Mouse (Mus musculus): ENCODE measurements around the gene M1ap. TPM values are rescaled to one million over a fixed set of nuclear protein-coding genes. Genes with fewer than 3 reads are reported as not detected.

M1ap gene
- total and polyA plus RNA-seq, 3 experiments = 2.4 to 6.4 (median 3.9) TPM

- no peaks in the 10 kb centered on the region for H3K36me3 ChIP-seq (replicated peaks in 1 of 2; ENCODE audit: control insufficient read depth in 1 of 2, insufficient read depth in 1 of 2, low read length in 1 of 2)
- no peak overlapping the region for H3K9ac ChIP-seq (ENCODE audit: insufficient read depth, low read depth)
- no peak overlapping the region for H3K27ac ChIP-seq (ENCODE audit: insufficient read depth, low read depth)
- H3K4me3 ChIP-seq (replicated peaks in 1 of 3; ENCODE audit: low read depth in 2 of 3, low read length in 2 of 3, poor library complexity in 1 of 3) = no peak overlapping the region
- in situ Hi-C loops (cut with MboI; ENCODE audit: low pct_ligation_motif_present, low pct_unique_long_range_greater_than_20kb, low sequenced_read_pairs) (no loop called here), dilution Hi-C loops (cut with MboI; ENCODE audit: extremely low pct_ligation_motif_present, extremely low pct_unique_long_range_greater_than_20kb, low sequenced_read_pairs) (no loop called here)
- no peaks in the 10 kb centered on the region for H3K9me3 ChIP-seq (replicated peaks; ENCODE audit: low read length)
- H3K4me2 ChIP-seq (ENCODE audit: insufficient read depth, low read depth, poor library complexity, severe bottlenecking) = no peak overlapping the region
- no peaks in the 10 kb centered on the region for H3K79me2 ChIP-seq (replicated peaks; ENCODE audit: control insufficient read depth, extremely low read depth, insufficient read depth, poor library complexity, severe bottlenecking)
- TF ChIP-seq BHLHE40 (IDR thresholded peaks at IDR 0.05; ENCODE audit: low read depth, low read length) (no peak), GABPA (IDR thresholded peaks at IDR 0.05; ENCODE audit: insufficient replicate concordance, low read depth, low read length) (no peak), ZNF384 (IDR thresholded peaks at IDR 0.05; ENCODE audit: low read depth, low read length) (no peak), UBTF (IDR thresholded peaks at IDR 0.05; ENCODE audit: low read depth, low read length) (no peak), MAX (IDR thresholded peaks at IDR 0.05; ENCODE audit: low read length) (no peak), MAFK (IDR thresholded peaks at IDR 0.05; ENCODE audit: insufficient replicate concordance, low read length) (no peak), NELFE (IDR thresholded peaks at IDR 0.05; ENCODE audit: low read depth, low read length) (no peak), MEF2A (IDR thresholded peaks at IDR 0.05; ENCODE audit: borderline replicate concordance, low read depth, low read length) (no peak), KAT2A (IDR thresholded peaks at IDR 0.05; ENCODE audit: insufficient replicate concordance, low read length) (no peak), PAX5 (IDR thresholded peaks at IDR 0.05; ENCODE audit: low read length) (no peak), TBP (conservative IDR thresholded peaks at IDR 0.05; ENCODE audit: low read depth, low read length) (no peak), E2F4 (IDR thresholded peaks at IDR 0.05; ENCODE audit: insufficient replicate concordance, low read depth, low read length) (no peak), TCF12 (IDR thresholded peaks at IDR 0.05; ENCODE audit: low read depth, low read length) (no peak), CHD1 (IDR thresholded peaks at IDR 0.05; ENCODE audit: low read depth, low read length) (no peak), MAZ (IDR thresholded peaks at IDR 0.05; ENCODE audit: low read depth, low read length) (no peak), ETS1 (conservative IDR thresholded peaks at IDR 0.05; ENCODE audit: low read depth, low read length) (no peak), ELF1 (IDR thresholded peaks at IDR 0.05; ENCODE audit: low read depth, low read length) (no peak), NRF1 (IDR thresholded peaks at IDR 0.05; ENCODE audit: low read depth, low read length) (no peak)
- DNase-seq (ENCODE audit: extremely low read depth) = no peak
- H3K4me1 ChIP-seq (ENCODE audit: control insufficient read depth in 1 of 2, insufficient read depth in 2 of 2) = peaks cover 11 to 78% of the 10 kb centered on the region in 2 experiments
- no peaks in the 10 kb centered on the region for H3K27me3 ChIP-seq (replicated peaks)
Measured at GRCm38 (mm10) chr6:83010010-83010409, 63.3 kb downstream of the M1ap start.

- dilution Hi-C loops (cut with MboI; ENCODE audit: extremely low pct_ligation_motif_present, extremely low pct_unique_long_range_greater_than_20kb, low sequenced_read_pairs) (no loop called here), in situ Hi-C loops (cut with MboI; ENCODE audit: low pct_ligation_motif_present, low pct_unique_long_range_greater_than_20kb, low sequenced_read_pairs) (no loop called here)
- H3K9ac ChIP-seq (ENCODE audit: insufficient read depth, low read depth) = no peak overlapping the region
- H3K36me3 ChIP-seq (replicated peaks in 1 of 2; ENCODE audit: control insufficient read depth in 1 of 2, insufficient read depth in 1 of 2, low read length in 1 of 2) = no peaks in the 10 kb centered on the region
- no peaks in the 10 kb centered on the region for H3K27me3 ChIP-seq (replicated peaks)
- H3K27ac ChIP-seq (ENCODE audit: insufficient read depth, low read depth) = no peak overlapping the region
- TF ChIP-seq ELF1 (IDR thresholded peaks at IDR 0.05; ENCODE audit: low read depth, low read length) (no peak), CHD2 (IDR thresholded peaks at IDR 0.05; ENCODE audit: low read length) (no peak), JUND (conservative IDR thresholded peaks at IDR 0.05; ENCODE audit: low read depth, low read length) (no peak)
- peaks cover 3% of the 10 kb centered on the region for H3K9me3 ChIP-seq (replicated peaks; ENCODE audit: low read length)
- DNase-seq (ENCODE audit: extremely low read depth) = no peak
- H3K79me2 ChIP-seq (replicated peaks; ENCODE audit: control insufficient read depth, extremely low read depth, insufficient read depth, poor library complexity, severe bottlenecking) = no peaks in the 10 kb centered on the region
- H3K4me1 ChIP-seq (ENCODE audit: control insufficient read depth in 1 of 2, insufficient read depth in 2 of 2) = peaks cover 3 to 75% of the 10 kb centered on the region in 2 experiments; a peak in 3 of 4 replicates
- no peak overlapping the region for H3K4me2 ChIP-seq (ENCODE audit: insufficient read depth, low read depth, poor library complexity, severe bottlenecking)
- H3K4me3 ChIP-seq (replicated peaks in 1 of 3; ENCODE audit: low read depth in 2 of 3, low read length in 2 of 3, poor library complexity in 1 of 3) = no peak overlapping the region
Measured at GRCm38 (mm10) chr6:83011255-83011654, 64.6 kb downstream of the M1ap start.

Data from CH12.LX (cell line).